Mouse (Mus musculus) liver, embryonic 14.5 days (tissue): ENCODE results near the gene St6galnac3.

Experiments used
- CTCF ChIP-seq: IDR thresholded peaks from 2 replicates; pipeline ENCODE4 v1.5.1; 2016; ENCODE audit warnings: antibody characterized with exemption, low read depth, control low read depth
- EP300 ChIP-seq: IDR thresholded peaks from 2 replicates; pipeline ENCODE4 v1.6.1; 2016; ENCODE audit warnings: antibody characterized with exemption, low read depth

GRCm38 (mm10) chr3:153396375-153397068 lies 328.5 kb downstream of the St6galnac3 start:
- TF ChIP-seq CTCF (no peak), EP300 (no peak)
